27 mouse cellular contexts compared by ENCODE assay signal in the genomic region with DNA sequence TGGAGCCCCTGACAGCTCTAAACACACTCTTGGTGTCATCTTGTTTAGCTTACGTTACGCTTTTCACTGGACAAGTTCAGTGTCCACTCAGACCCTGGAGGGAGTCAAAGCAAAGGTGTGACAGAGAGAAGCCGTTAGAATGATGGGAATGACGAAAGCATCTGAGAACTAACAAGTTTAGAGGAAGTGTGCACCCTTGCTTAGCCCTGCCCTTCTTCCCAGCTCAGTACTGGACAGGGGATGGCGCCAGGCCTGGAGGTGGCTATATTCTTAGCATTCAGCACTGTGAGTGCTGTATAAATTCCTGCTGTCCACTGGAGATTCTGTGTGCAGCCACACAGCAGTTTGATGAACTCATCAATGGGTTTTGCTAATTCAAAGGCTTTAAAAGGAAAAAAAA. TPM values are rescaled to one million over a fixed set of nuclear protein-coding genes. Genes with fewer than 3 reads are reported as not detected.
DNase-seq lines count a peak whose midpoint lies in the region; ATAC-seq lines count a peak whose summit lies in the region.
"Had no signal": no experiment of that assay in that cellular context is flagged by ENCODE, and none has a peak within 500 bp of the region (broad histone marks: within the 10 kb centered on the region; RNA-seq: fewer than 3 reads in every experiment).

No protein-coding gene starts in this region.

- intact Hi-C loops in heart, postnatal 36 days (cut with DNase I), result no loop called here

- no peak overlapping the region for H3K4me3 ChIP-seq in heart, embryonic 10.5 days
- H3K4me3 ChIP-seq in kidney, embryonic 16.5 days (ENCODE audit: low read length), result no peak overlapping the region
- peak overlapping the region; percentile 72 for H3K4me3 ChIP-seq in megakaryocyte, embryonic 14.5 days (replicated peaks)
- H3K4me3 ChIP-seq: embryonic facial prominence, embryonic 12.5 days; forebrain, embryonic 15.5 days; intestine, embryonic 15.5 days; limb, embryonic 13.5 days; lung, embryonic 15.5 days; midbrain, embryonic 10.5 days; midbrain, embryonic 15.5 days; neural tube, embryonic 15.5 days had no signal

- H3K9ac ChIP-seq in kidney, embryonic 16.5 days (replicated peaks; ENCODE audit: low read length), result no peak overlapping the region
- H3K9ac ChIP-seq: embryonic facial prominence, embryonic 12.5 days; forebrain, embryonic 15.5 days; intestine, embryonic 15.5 days; limb, embryonic 13.5 days; lung, embryonic 15.5 days; midbrain, embryonic 15.5 days; neural tube, embryonic 15.5 days had no signal

- H3K36me3 ChIP-seq in heart, embryonic 10.5 days, result 0 out of 2 replicates have a peak, but pooled peaks cover 1% of the 10 kb centered on the region
- H3K36me3 ChIP-seq in kidney, embryonic 16.5 days (ENCODE audit: insufficient read depth, low read length), result no peaks in the 10 kb centered on the region
- H3K36me3 ChIP-seq in megakaryocyte, embryonic 14.5 days (replicated peaks; ENCODE audit: low read length), result peaks cover 79% of the 10 kb centered on the region
- H3K36me3 ChIP-seq: embryonic facial prominence, embryonic 12.5 days; forebrain, embryonic 15.5 days; intestine, embryonic 15.5 days; lung, embryonic 15.5 days; midbrain, embryonic 15.5 days; neural tube, embryonic 15.5 days had no signal

- 73% methylated on average over 5 of the region's 5 CpGs for WGBS in heart, embryonic 10.5 days
- 52% methylated on average over 5 of the region's 5 CpGs for WGBS in kidney, embryonic 16.5 days

- H3K27ac ChIP-seq in heart, embryonic 10.5 days, result peak overlapping the region; percentile 6; the same call in 1 of the 2 replicates
- H3K27ac ChIP-seq in kidney, embryonic 16.5 days (ENCODE audit: low read length), result no peak overlapping the region
- H3K27ac ChIP-seq: embryonic facial prominence, embryonic 12.5 days; forebrain, embryonic 15.5 days; hindbrain, postnatal 0 days; intestine, embryonic 15.5 days; kidney, postnatal 0 days; limb, embryonic 13.5 days; lung, embryonic 15.5 days; midbrain, embryonic 10.5 days; midbrain, embryonic 15.5 days; neural tube, embryonic 15.5 days had no signal

- peak; percentile 16 for DNase-seq in heart, embryonic 10.5 days (ENCODE audit: low spot score)
- DNase-seq in heart, postnatal 36 days, result no peak
- no peak for DNase-seq in kidney, postnatal 25 days
- DNase-seq in thymus, postnatal 0 days (ENCODE audit: low spot score), result no peak
- DNase-seq: adrenal gland, postnatal 10 days; cerebellum, adult 8-10 months; cerebellum, postnatal 25 days; kidney, adult 2 months; lung, postnatal 4 days; retina, postnatal 1 day; right cerebral cortex, postnatal 14 days; thymus, postnatal 36 days had no signal

- no peaks in the 10 kb centered on the region for H3K27me3 ChIP-seq in heart, embryonic 10.5 days (ENCODE audit: insufficient read depth, poor library complexity, severe bottlenecking)
- H3K27me3 ChIP-seq in kidney, embryonic 16.5 days (ENCODE audit: insufficient read depth, low read length), result no peaks in the 10 kb centered on the region
- H3K27me3 ChIP-seq in megakaryocyte, embryonic 14.5 days (replicated peaks), result no peaks in the 10 kb centered on the region
- H3K27me3 ChIP-seq: embryonic facial prominence, embryonic 12.5 days; forebrain, embryonic 15.5 days; intestine, embryonic 15.5 days; limb, embryonic 13.5 days; lung, embryonic 15.5 days; midbrain, embryonic 15.5 days; neural tube, embryonic 15.5 days; Patski had no signal

- no peak overlapping the region for H3K4me2 ChIP-seq in kidney, embryonic 16.5 days (replicated peaks; ENCODE audit: low read depth, low read length)
- H3K4me2 ChIP-seq: embryonic facial prominence, embryonic 12.5 days; forebrain, embryonic 15.5 days; intestine, embryonic 15.5 days; limb, embryonic 13.5 days; liver, embryonic 11.5 days; lung, embryonic 15.5 days; midbrain, embryonic 15.5 days; neural tube, embryonic 15.5 days had no signal

- 0 out of 2 replicates have a peak, but pooled peaks have one; percentile 14 for ATAC-seq in kidney, embryonic 16.5 days (ENCODE audit: low FRiP score, low TSS enrichment)
- peak; percentile 55; the same call in 1 of the 2 replicates for ATAC-seq in common myeloid progenitor, adult 5-6 weeks (replicated peaks; ENCODE audit: low read depth, poor library complexity, severe bottlenecking)
- ATAC-seq: forebrain, embryonic 15.5 days; hindbrain, postnatal 0 days; intestine, embryonic 15.5 days; midbrain, embryonic 15.5 days; Patski had no signal

- H3K9me3 ChIP-seq in heart, embryonic 10.5 days, result no peaks in the 10 kb centered on the region
- no peaks in the 10 kb centered on the region for H3K9me3 ChIP-seq in kidney, embryonic 16.5 days (ENCODE audit: low read length)
- no peaks in the 10 kb centered on the region for H3K9me3 ChIP-seq in megakaryocyte, embryonic 14.5 days
- H3K9me3 ChIP-seq: embryonic facial prominence, embryonic 12.5 days; forebrain, embryonic 15.5 days; intestine, embryonic 15.5 days; limb, embryonic 13.5 days; lung, embryonic 15.5 days; midbrain, embryonic 10.5 days; midbrain, embryonic 15.5 days; neural tube, embryonic 15.5 days had no signal

- peaks cover 46% of the 10 kb centered on the region for H3K4me1 ChIP-seq in heart, embryonic 10.5 days
- peaks cover 15% of the 10 kb centered on the region for H3K4me1 ChIP-seq in kidney, embryonic 16.5 days (ENCODE audit: insufficient read depth, low read length)
- H3K4me1 ChIP-seq in megakaryocyte, embryonic 14.5 days, result peaks cover 92% of the 10 kb centered on the region
- H3K4me1 ChIP-seq: forebrain, embryonic 15.5 days; midbrain, embryonic 10.5 days; midbrain, embryonic 15.5 days had no signal

RNA-seq across cellular contexts. Expression of a gene that starts 18.6 kb away (rescaled TPM):
- 11.7 and 12.9 TPM in 2 replicates for polyA plus RNA-seq in heart, embryonic 10.5 days (2016; fragmentation: Nextera tagmentation; extraction: Ambion mirVana)
- total RNA-seq in heart, postnatal 36 days (2021), result 10 to 100 TPM; 11.7 to 12.0 TPM
- polyA plus RNA-seq in kidney, embryonic 16.5 days (2015; fragmentation: Nextera tagmentation; extraction: Ambion mirVana), result 5.9 and 7.3 TPM in 2 replicates
- 3.9 and 4.6 TPM in 2 replicates for total RNA-seq in common myeloid progenitor, adult 5-6 weeks (2017)
- 4.3 and 19.1 TPM in 2 replicates for polyA plus RNA-seq in megakaryocyte, embryonic 14.5 days (2012; ENCODE audit: insufficient read depth, low replicate concordance)
- 3.9 and 5.6 TPM in 2 replicates for polyA plus RNA-seq in thymus, postnatal 0 days (2015; fragmentation: Nextera tagmentation; extraction: Ambion mirVana)
